Mouse (Mus musculus) CH12.LX (cell line): ENCODE data around the gene Hfe2. TPM values are rescaled to one million over a fixed set of nuclear protein-coding genes. Genes with fewer than 3 reads are reported as not detected.
"Not testable (repeated sequence)": the region's sequence is repeated elsewhere in the genome, so short reads cannot be mapped to it uniquely, and the experiment has no call there.

Experiments
- DNase-seq: peaks from one replicate; pipeline ENCODE4 v3.0.0-alpha.2; 2013; ENCODE audit errors: extremely low read depth
- H3K27ac ChIP-seq: 2 replicates; pipeline ENCODE4 v1.5.1; 2012; ENCODE audit warnings: low read depth, mild to moderate bottlenecking, control low read depth, moderate library complexity; ENCODE audit not compliant: insufficient read depth
- H3K27me3 ChIP-seq: replicated peaks from 2 replicates; pipeline ENCODE3; 2012; ENCODE audit warnings: inconsistent platforms
- H3K36me3 ChIP-seq, 2 experiments: replicated peaks in 1 of 2; 2 replicates each; pipeline versions ENCODE3 to v1.6.1; 2012; ENCODE audit warnings: inconsistent platforms in 1 of 2, low read length in 1 of 2, mild to moderate bottlenecking in 1 of 2, mixed read lengths in 1 of 2, moderate library complexity in 1 of 2; ENCODE audit not compliant: control insufficient read depth in 1 of 2, insufficient read depth in 1 of 2
- H3K4me1 ChIP-seq, 2 experiments: 2 replicates each; pipeline ENCODE4 v1.6.1; 2012; ENCODE audit warnings: inconsistent platforms in 1 of 2, moderate library complexity in 1 of 2; ENCODE audit not compliant: insufficient read depth in 2 of 2, control insufficient read depth in 1 of 2
- H3K4me2 ChIP-seq: 2 replicates; pipeline ENCODE4 v1.6.1; 2012; ENCODE audit warnings: low read depth, mild to moderate bottlenecking, control low read depth; ENCODE audit not compliant: poor library complexity, insufficient read depth, severe bottlenecking
- H3K4me3 ChIP-seq, 3 experiments: fragments of 150-350 bp in 1 of 3; sonication (generic) in 1 of 3; replicated peaks in 1 of 3; 2 replicates each; pipeline versions ENCODE3 to v1.5.1; 2011 to 2012; ENCODE audit warnings: low read depth in 2 of 3, low read length in 2 of 3, mild to moderate bottlenecking in 2 of 3, moderate library complexity in 2 of 3, control low read depth in 1 of 3, improper control_type of control experiment in 1 of 3, inconsistent platforms in 1 of 3, mixed read lengths in 1 of 3; ENCODE audit not compliant: poor library complexity in 1 of 3
- H3K79me2 ChIP-seq: replicated peaks from 2 replicates; pipeline ENCODE4 v1.6.1; 2012; ENCODE audit warnings: mild to moderate bottlenecking, moderate library complexity; ENCODE audit not compliant: control insufficient read depth, poor library complexity, insufficient read depth, severe bottlenecking; ENCODE audit errors: extremely low read depth
- H3K9ac ChIP-seq: 2 replicates; pipeline ENCODE4 v1.6.1; 2012; ENCODE audit warnings: low read depth, mild to moderate bottlenecking, control low read depth, moderate library complexity; ENCODE audit not compliant: insufficient read depth
- H3K9me3 ChIP-seq: replicated peaks from 2 replicates; pipeline ENCODE3; 2012; ENCODE audit warnings: low read length, inconsistent platforms, mixed read lengths
- CHD2 ChIP-seq: IDR thresholded peaks from 2 replicates; pipeline ENCODE4 v1.6.1; 2011; ENCODE audit warnings: low read length, improper control_type of control experiment
- CTCF ChIP-seq, 2 experiments: IDR thresholded peaks in 1 of 2; conservative IDR thresholded peaks in 1 of 2; 2 replicates each; pipeline ENCODE4 v1.5.1; 2011 to 2012; ENCODE audit warnings: low read depth in 2 of 2, low read length in 2 of 2, improper control_type of control experiment in 1 of 2, inconsistent platforms in 1 of 2, mild to moderate bottlenecking in 1 of 2, moderate library complexity in 1 of 2
- E2F4 ChIP-seq: IDR thresholded peaks from 2 replicates; pipeline ENCODE4 v1.6.1; 2011; ENCODE audit warnings: low read depth, low read length, improper control_type of control experiment; ENCODE audit not compliant: insufficient replicate concordance
- EP300 ChIP-seq: IDR thresholded peaks from 2 replicates; pipeline ENCODE4 v1.6.1; 2011; ENCODE audit warnings: low read length, improper control_type of control experiment
- PAX5 ChIP-seq: IDR thresholded peaks from 2 replicates; pipeline ENCODE4 v1.6.1; 2012; ENCODE audit warnings: low read length, inconsistent platforms, mixed read lengths
- POLR2A ChIP-seq: IDR thresholded peaks from 2 replicates; pipeline ENCODE4 v1.6.1; 2011; ENCODE audit warnings: low read depth, mild to moderate bottlenecking, improper control_type of control experiment, low read length
- SIN3A ChIP-seq: IDR thresholded peaks from 2 replicates; pipeline ENCODE4 v1.6.1; 2012; ENCODE audit warnings: low read length, improper control_type of control experiment, inconsistent platforms
- TCF12 ChIP-seq: IDR thresholded peaks from 2 replicates; pipeline ENCODE4 v1.6.1; 2014; ENCODE audit warnings: low read depth, mild to moderate bottlenecking, inconsistent platforms, low read length, improper control_type of control experiment
- USF1 ChIP-seq: IDR thresholded peaks from 2 replicates; pipeline ENCODE4 v1.6.1; 2014; ENCODE audit warnings: low read depth, mild to moderate bottlenecking, inconsistent platforms, low read length, improper control_type of control experiment
- dilution Hi-C: fragments of 300-500 bp; cut with MboI; formaldehyde crosslinking; loops from 2 replicates; pipeline ENCODE4 v1.14.3; 2020; ENCODE audit warnings: low sequenced_read_pairs; ENCODE audit not compliant: extremely low pct_unique_long_range_greater_than_20kb, extremely low pct_ligation_motif_present
- in situ Hi-C: fragments of 300-500 bp; cut with MboI; formaldehyde crosslinking; loops from 3 replicates; pipeline ENCODE4 v1.14.3; 2019; ENCODE audit warnings: low sequenced_read_pairs, low pct_ligation_motif_present, low pct_unique_long_range_greater_than_20kb, mixed read lengths
- polyA plus RNA-seq: library from polyadenylated mRNA; unstranded; fragments of >175 nt; gene quantifications from 2 replicates; pipeline ENCODE4 v1.2.1, GENCODE M21; 2012; ENCODE audit warnings: low read depth; ENCODE audit not compliant: insufficient read length
- total RNA-seq, 2 experiments: library from RNA; depleted of rRNA; stranded (reverse); fragments of 300-350 nt in 1 of 2; fragments of >200 nt in 1 of 2; gene quantifications; 2 replicates each; pipeline ENCODE4 v1.2.3; 2012 to 2014

Gene Hfe2
- total and polyA plus RNA-seq, 3 experiments = not detected

DNA sequence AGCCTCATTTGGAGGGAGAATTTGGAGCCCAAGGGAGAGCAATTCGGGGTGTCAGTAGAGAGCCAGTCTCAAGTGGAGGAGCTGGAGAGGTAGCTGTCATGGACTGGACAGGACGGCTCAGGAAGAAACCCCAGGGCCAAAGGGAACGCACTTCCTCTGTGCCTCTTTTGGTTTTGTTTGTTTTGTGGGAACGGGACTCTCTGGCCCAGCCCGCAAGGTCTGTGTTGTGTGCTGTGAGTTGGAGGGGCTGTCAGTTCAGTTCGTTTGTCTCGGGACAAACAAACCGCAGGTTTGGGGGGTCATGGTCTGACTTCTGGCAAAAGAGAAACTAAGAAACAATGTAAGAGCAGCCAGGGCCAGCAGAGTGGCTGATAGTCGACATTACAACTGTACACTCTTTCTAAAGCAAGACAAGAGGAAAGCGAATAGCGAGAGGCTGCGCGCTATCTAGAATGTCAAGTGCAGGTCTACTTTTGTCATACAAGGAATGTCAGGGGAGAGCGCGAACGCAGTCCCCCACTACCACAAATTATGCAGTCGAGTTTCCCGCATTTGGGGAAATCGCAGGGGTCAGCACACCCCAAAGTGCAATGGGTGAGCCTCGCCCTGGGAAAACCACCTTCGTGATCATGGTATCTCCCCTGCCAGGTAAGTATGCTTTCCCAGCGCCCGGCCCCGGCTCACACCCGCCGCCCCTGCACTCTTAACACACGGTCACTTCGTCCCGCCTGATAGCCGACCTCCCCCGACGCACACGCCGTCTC, 38.7 kb upstream of the Hfe2 start:
- H3K36me3 ChIP-seq, in situ Hi-C loops, H3K79me2 ChIP-seq, H3K27ac ChIP-seq, dilution Hi-C loops, DNase-seq, H3K9ac ChIP-seq, H3K4me2 ChIP-seq, H3K4me3 ChIP-seq, H3K9me3 ChIP-seq: not testable (repeated sequence)
- Histone ChIP-seq H3K27me3 (peaks cover 24% of the 10 kb centered on the region), H3K4me1 (peaks cover 0 to 19% of the 10 kb centered on the region in 2 experiments; a peak in 2 of 4 replicates)
- TF ChIP-seq POLR2A = peak; percentile 28; the same call in 1 of the 2 replicates

DNA sequence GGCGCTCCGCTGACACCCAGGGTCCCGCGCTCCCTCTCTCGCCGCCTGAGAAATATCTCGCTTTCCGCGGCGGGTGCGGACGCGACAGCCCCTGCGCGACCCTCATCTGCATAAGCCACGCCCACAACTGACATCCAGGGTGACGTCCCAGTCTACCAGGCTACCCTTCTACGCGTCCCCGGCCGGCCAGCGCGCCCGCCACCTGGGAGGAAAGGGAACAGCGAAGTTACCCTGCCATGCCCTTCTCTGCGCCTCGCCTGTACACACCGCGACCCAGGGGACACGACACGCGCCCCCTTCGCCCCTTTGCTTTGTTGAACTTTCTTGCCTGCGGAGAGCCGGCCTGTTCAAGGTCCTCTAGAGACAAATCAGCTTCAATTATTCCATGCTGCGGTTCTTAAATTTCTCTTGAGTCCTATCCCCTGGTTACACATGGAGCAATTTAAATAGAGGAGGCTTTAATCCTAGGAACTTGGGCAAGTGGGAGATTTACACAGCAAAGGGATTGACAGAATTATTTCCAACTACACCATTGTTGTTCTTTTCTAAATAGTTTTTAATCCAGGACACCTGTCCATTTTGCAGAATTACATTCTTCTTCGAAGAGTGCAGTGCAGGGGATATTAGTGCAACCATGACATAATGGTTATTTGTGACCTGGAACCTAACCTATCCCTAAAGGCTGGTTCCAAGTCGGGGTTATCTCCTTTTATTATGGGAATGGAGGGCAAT, 38.0 kb upstream of the Hfe2 start:
- Histone ChIP-seq H3K4me1 (peaks cover 0 to 19% of the 10 kb centered on the region in 2 experiments; a peak in 2 of 4 replicates), H3K4me3 (peak overlapping the region in 1 of 3 experiments; percentile 19)
- not testable (repeated sequence) for H3K36me3 ChIP-seq, H3K9ac ChIP-seq
- TF ChIP-seq EP300 = 0 out of 2 replicates have a peak, but pooled peaks have one; percentile 6
- 0 out of 2 replicates have a peak, but pooled peaks have one; percentile 25 for TF ChIP-seq CHD2
- TF ChIP-seq, all 38 proteins: peak for 2; not testable (repeated sequence) for 36
- H3K27ac ChIP-seq, H3K9me3 ChIP-seq, dilution Hi-C loops, H3K79me2 ChIP-seq, in situ Hi-C loops: not testable (repeated sequence)
- DNase-seq = peak; percentile 28
- Histone ChIP-seq H3K27me3 (peaks cover 20% of the 10 kb centered on the region), H3K4me2 (peak overlapping the region; percentile 61)

DNA sequence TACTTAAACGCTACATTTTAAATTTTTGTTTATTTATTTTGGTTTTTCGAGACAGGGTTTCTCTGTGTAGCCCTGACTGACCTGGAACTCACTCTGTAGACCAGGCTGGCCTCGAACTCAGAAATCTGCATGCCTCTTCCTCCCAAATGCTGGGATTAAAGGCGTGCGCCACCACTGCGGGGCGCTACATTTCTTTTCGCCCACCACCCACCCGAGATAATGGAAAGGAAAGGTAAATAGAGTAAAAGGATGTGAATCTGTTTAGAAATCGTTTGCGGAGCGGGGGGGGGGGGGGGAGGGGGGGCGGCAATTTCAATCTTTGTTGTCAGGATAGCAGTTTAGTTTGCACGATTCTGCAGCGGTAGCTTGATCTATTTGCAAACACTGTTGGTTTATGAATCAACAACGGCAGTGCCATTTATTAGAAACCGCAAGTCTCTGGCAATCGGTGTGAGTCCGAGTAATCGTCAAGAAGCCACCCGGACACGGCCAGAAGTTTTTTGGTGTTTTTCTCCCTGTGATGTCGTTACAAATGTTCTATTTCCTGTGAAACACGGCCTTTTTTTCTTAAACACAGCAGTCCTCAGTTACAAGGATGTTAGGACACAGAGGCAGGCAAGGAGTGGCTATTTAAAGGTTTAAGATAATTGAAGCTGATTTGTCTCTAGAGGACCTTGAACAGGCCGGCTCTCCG, 37.2 kb upstream of the Hfe2 start:
- no peaks in the 10 kb centered on the region for H3K9me3 ChIP-seq
- TF ChIP-seq PAX5 (no peak), CTCF (conservative IDR thresholded peaks at IDR 0.05 in 1 of 2, IDR thresholded peaks at IDR 0.05 in 1 of 2; ENCODE audit: low read depth in 2 of 2, low read length in 2 of 2) (peak in 1 of 2 experiments; percentile 50; a peak in 2 of 4 replicates), SIN3A (no peak), TCF12 (no peak), CHD2 (0 out of 2 replicates have a peak, but pooled peaks have one; percentile 4), USF1 (no peak), E2F4 (no peak)
- peak overlapping the region; percentile 96 for H3K9ac ChIP-seq
- H3K79me2 ChIP-seq = no peaks in the 10 kb centered on the region
- H3K27me3 ChIP-seq = peaks cover 20% of the 10 kb centered on the region
- in situ Hi-C loops (no loop called here), dilution Hi-C loops (no loop called here)
- H3K36me3 ChIP-seq = no peaks in the 10 kb centered on the region
- peak; percentile 61 for DNase-seq
- peaks cover 0 to 19% of the 10 kb centered on the region in 2 experiments; a peak in 2 of 4 replicates for H3K4me1 ChIP-seq
- peak overlapping the region; percentile 99 for H3K4me2 ChIP-seq
- peak overlapping the region; percentile 40 to 56 (median 46) for H3K4me3 ChIP-seq
- H3K27ac ChIP-seq = peak overlapping the region; percentile 56

DNA sequence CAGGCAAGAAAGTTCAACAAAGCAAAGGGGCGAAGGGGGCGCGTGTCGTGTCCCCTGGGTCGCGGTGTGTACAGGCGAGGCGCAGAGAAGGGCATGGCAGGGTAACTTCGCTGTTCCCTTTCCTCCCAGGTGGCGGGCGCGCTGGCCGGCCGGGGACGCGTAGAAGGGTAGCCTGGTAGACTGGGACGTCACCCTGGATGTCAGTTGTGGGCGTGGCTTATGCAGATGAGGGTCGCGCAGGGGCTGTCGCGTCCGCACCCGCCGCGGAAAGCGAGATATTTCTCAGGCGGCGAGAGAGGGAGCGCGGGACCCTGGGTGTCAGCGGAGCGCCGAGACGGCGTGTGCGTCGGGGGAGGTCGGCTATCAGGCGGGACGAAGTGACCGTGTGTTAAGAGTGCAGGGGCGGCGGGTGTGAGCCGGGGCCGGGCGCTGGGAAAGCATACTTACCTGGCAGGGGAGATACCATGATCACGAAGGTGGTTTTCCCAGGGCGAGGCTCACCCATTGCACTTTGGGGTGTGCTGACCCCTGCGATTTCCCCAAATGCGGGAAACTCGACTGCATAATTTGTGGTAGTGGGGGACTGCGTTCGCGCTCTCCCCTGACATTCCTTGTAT, 36.6 kb upstream of the Hfe2 start:
- dilution Hi-C loops, DNase-seq, H3K79me2 ChIP-seq, H3K36me3 ChIP-seq, H3K9me3 ChIP-seq, in situ Hi-C loops: not testable (repeated sequence)
- Histone ChIP-seq H3K27ac (peak overlapping the region; percentile 56), H3K4me3 (peak overlapping the region in 2 of 3 experiments; percentile 46 to 56), H3K4me1 (peaks cover 0 to 19% of the 10 kb centered on the region in 2 experiments; a peak in 2 of 4 replicates), H3K27me3 (peaks cover 18% of the 10 kb centered on the region), H3K4me2 (peak overlapping the region; percentile 99), H3K9ac (peak overlapping the region; percentile 96)
